Mouse (Mus musculus) CH12.LX (cell line): ENCODE measurements at regions not wholly inside any gene's neighbourhood (a gene's known extent, or its start where the extent isn't known, plus 50 kb on each side); places are given as distances from the start of the nearest gene placed in this dataset.

Source experiments
- DNase-seq: peaks from one replicate; pipeline ENCODE4 v3.0.0-alpha.2; 2013; ENCODE audit errors: extremely low read depth
- H3K27ac ChIP-seq: 2 replicates; pipeline ENCODE4 v1.5.1; 2012; ENCODE audit warnings: low read depth, mild to moderate bottlenecking, control low read depth, moderate library complexity; ENCODE audit not compliant: insufficient read depth
- H3K27me3 ChIP-seq: replicated peaks from 2 replicates; pipeline ENCODE3; 2012; ENCODE audit warnings: inconsistent platforms
- H3K36me3 ChIP-seq, 2 experiments: replicated peaks in 1 of 2; 2 replicates each; pipeline versions ENCODE3 to v1.6.1; 2012; ENCODE audit warnings: inconsistent platforms in 1 of 2, low read length in 1 of 2, mild to moderate bottlenecking in 1 of 2, mixed read lengths in 1 of 2, moderate library complexity in 1 of 2; ENCODE audit not compliant: control insufficient read depth in 1 of 2, insufficient read depth in 1 of 2
- H3K4me1 ChIP-seq, 2 experiments: 2 replicates each; pipeline ENCODE4 v1.6.1; 2012; ENCODE audit warnings: inconsistent platforms in 1 of 2, moderate library complexity in 1 of 2; ENCODE audit not compliant: insufficient read depth in 2 of 2, control insufficient read depth in 1 of 2
- H3K4me2 ChIP-seq: 2 replicates; pipeline ENCODE4 v1.6.1; 2012; ENCODE audit warnings: low read depth, mild to moderate bottlenecking, control low read depth; ENCODE audit not compliant: poor library complexity, insufficient read depth, severe bottlenecking
- H3K4me3 ChIP-seq, 3 experiments: fragments of 150-350 bp in 1 of 3; sonication (generic) in 1 of 3; replicated peaks in 1 of 3; 2 replicates each; pipeline versions ENCODE3 to v1.5.1; 2011 to 2012; ENCODE audit warnings: low read depth in 2 of 3, low read length in 2 of 3, mild to moderate bottlenecking in 2 of 3, moderate library complexity in 2 of 3, control low read depth in 1 of 3, improper control_type of control experiment in 1 of 3, inconsistent platforms in 1 of 3, mixed read lengths in 1 of 3; ENCODE audit not compliant: poor library complexity in 1 of 3
- H3K79me2 ChIP-seq: replicated peaks from 2 replicates; pipeline ENCODE4 v1.6.1; 2012; ENCODE audit warnings: mild to moderate bottlenecking, moderate library complexity; ENCODE audit not compliant: control insufficient read depth, poor library complexity, insufficient read depth, severe bottlenecking; ENCODE audit errors: extremely low read depth
- H3K9ac ChIP-seq: 2 replicates; pipeline ENCODE4 v1.6.1; 2012; ENCODE audit warnings: low read depth, mild to moderate bottlenecking, control low read depth, moderate library complexity; ENCODE audit not compliant: insufficient read depth
- H3K9me3 ChIP-seq: replicated peaks from 2 replicates; pipeline ENCODE3; 2012; ENCODE audit warnings: low read length, inconsistent platforms, mixed read lengths
- CHD1 ChIP-seq: IDR thresholded peaks from 2 replicates; pipeline ENCODE4 v1.6.1; 2012; ENCODE audit warnings: low read depth, low read length, improper control_type of control experiment, inconsistent platforms
- CTCF ChIP-seq, 2 experiments: IDR thresholded peaks in 1 of 2; conservative IDR thresholded peaks in 1 of 2; 2 replicates each; pipeline ENCODE4 v1.5.1; 2011 to 2012; ENCODE audit warnings: low read depth in 2 of 2, low read length in 2 of 2, improper control_type of control experiment in 1 of 2, inconsistent platforms in 1 of 2, mild to moderate bottlenecking in 1 of 2, moderate library complexity in 1 of 2
- E2F4 ChIP-seq: IDR thresholded peaks from 2 replicates; pipeline ENCODE4 v1.6.1; 2011; ENCODE audit warnings: low read depth, low read length, improper control_type of control experiment; ENCODE audit not compliant: insufficient replicate concordance
- ELF1 ChIP-seq: IDR thresholded peaks from 2 replicates; pipeline ENCODE4 v1.6.1; 2014; ENCODE audit warnings: low read depth, mild to moderate bottlenecking, inconsistent platforms, low read length, improper control_type of control experiment
- EP300 ChIP-seq: IDR thresholded peaks from 2 replicates; pipeline ENCODE4 v1.6.1; 2011; ENCODE audit warnings: low read length, improper control_type of control experiment
- ETS1 ChIP-seq: conservative IDR thresholded peaks from 2 replicates; pipeline ENCODE4 v1.6.1; 2012; ENCODE audit warnings: low read depth, mild to moderate bottlenecking, inconsistent platforms, low read length, improper control_type of control experiment, moderate library complexity
- HCFC1 ChIP-seq: IDR thresholded peaks from 2 replicates; pipeline ENCODE4 v1.6.1; 2012; ENCODE audit warnings: low read depth, mild to moderate bottlenecking, inconsistent platforms, low read length, improper control_type of control experiment
- IRF4 ChIP-seq: IDR thresholded peaks from 2 replicates; pipeline ENCODE4 v1.6.1; 2014; ENCODE audit warnings: low read depth, mild to moderate bottlenecking, inconsistent platforms, low read length, improper control_type of control experiment
- JUN ChIP-seq: IDR thresholded peaks from 2 replicates; pipeline ENCODE4 v1.6.1; 2011; ENCODE audit warnings: low read depth, mild to moderate bottlenecking, low read length, improper control_type of control experiment, moderate library complexity; ENCODE audit not compliant: insufficient read depth
- MAFK ChIP-seq: IDR thresholded peaks from 2 replicates; pipeline ENCODE4 v1.6.1; 2011; ENCODE audit warnings: low read length, improper control_type of control experiment; ENCODE audit not compliant: insufficient replicate concordance
- MAZ ChIP-seq: IDR thresholded peaks from 2 replicates; pipeline ENCODE4 v1.6.1; 2012; ENCODE audit warnings: low read depth, mild to moderate bottlenecking, inconsistent platforms, low read length, improper control_type of control experiment, moderate library complexity
- MEF2A ChIP-seq: IDR thresholded peaks from 2 replicates; pipeline ENCODE4 v1.6.1; 2014; ENCODE audit warnings: low read depth, mild to moderate bottlenecking, inconsistent platforms, low read length, improper control_type of control experiment, borderline replicate concordance
- NELFE ChIP-seq: IDR thresholded peaks from 2 replicates; pipeline ENCODE4 v1.6.1; 2011; ENCODE audit warnings: low read depth, low read length, improper control_type of control experiment
- PAX5 ChIP-seq: IDR thresholded peaks from 2 replicates; pipeline ENCODE4 v1.6.1; 2012; ENCODE audit warnings: low read length, inconsistent platforms, mixed read lengths
- POLR2AphosphoS2 ChIP-seq: IDR thresholded peaks from 2 replicates; pipeline ENCODE4 v1.6.1; 2011; ENCODE audit warnings: low read depth, low read length, improper control_type of control experiment
- RCOR1 ChIP-seq: conservative IDR thresholded peaks from 2 replicates; pipeline ENCODE4 v1.6.1; 2012; ENCODE audit warnings: low read depth, mild to moderate bottlenecking, inconsistent platforms, low read length, improper control_type of control experiment
- SMC3 ChIP-seq: IDR thresholded peaks from 2 replicates; pipeline ENCODE4 v1.6.1; 2011; ENCODE audit warnings: low read depth, low read length, improper control_type of control experiment
- TBP ChIP-seq: conservative IDR thresholded peaks from 2 replicates; pipeline ENCODE4 v1.6.1; 2011; ENCODE audit warnings: low read depth, low read length, improper control_type of control experiment
- TCF12 ChIP-seq: IDR thresholded peaks from 2 replicates; pipeline ENCODE4 v1.6.1; 2014; ENCODE audit warnings: low read depth, mild to moderate bottlenecking, inconsistent platforms, low read length, improper control_type of control experiment
- UBTF ChIP-seq: IDR thresholded peaks from 2 replicates; pipeline ENCODE4 v1.6.1; 2012; ENCODE audit warnings: low read depth, mild to moderate bottlenecking, inconsistent platforms, low read length, improper control_type of control experiment, moderate library complexity
- USF1 ChIP-seq: IDR thresholded peaks from 2 replicates; pipeline ENCODE4 v1.6.1; 2014; ENCODE audit warnings: low read depth, mild to moderate bottlenecking, inconsistent platforms, low read length, improper control_type of control experiment
- ZC3H11A ChIP-seq: IDR thresholded peaks from 2 replicates; pipeline ENCODE4 v1.6.1; 2012; ENCODE audit warnings: low read depth, mild to moderate bottlenecking, inconsistent platforms, low read length, improper control_type of control experiment
- ZKSCAN1 ChIP-seq: IDR thresholded peaks from 2 replicates; pipeline ENCODE4 v1.6.1; 2012; ENCODE audit warnings: low read depth, inconsistent platforms, low read length, improper control_type of control experiment, borderline replicate concordance
- ZNF384 ChIP-seq: IDR thresholded peaks from 2 replicates; pipeline ENCODE4 v1.6.1; 2012; ENCODE audit warnings: low read depth, low read length, improper control_type of control experiment, inconsistent platforms
- dilution Hi-C: fragments of 300-500 bp; cut with MboI; formaldehyde crosslinking; loops from 2 replicates; pipeline ENCODE4 v1.14.3; 2020; ENCODE audit warnings: low sequenced_read_pairs; ENCODE audit not compliant: extremely low pct_unique_long_range_greater_than_20kb, extremely low pct_ligation_motif_present
- in situ Hi-C: fragments of 300-500 bp; cut with MboI; formaldehyde crosslinking; loops from 3 replicates; pipeline ENCODE4 v1.14.3; 2019; ENCODE audit warnings: low sequenced_read_pairs, low pct_ligation_motif_present, low pct_unique_long_range_greater_than_20kb, mixed read lengths

- H3K4me3 ChIP-seq, result no peak overlapping the region
- H3K4me2 ChIP-seq, result no peak overlapping the region
- dilution Hi-C loops, result no loop called here
- DNase-seq, result no peak
- H3K4me1 ChIP-seq, result no peaks in the 10 kb centered on the region
- H3K79me2 ChIP-seq, result no peaks in the 10 kb centered on the region
- H3K27me3 ChIP-seq, result no peaks in the 10 kb centered on the region
- TF ChIP-seq ELF1 (no peak), E2F4 (no peak), RCOR1 (no peak), JUN (no peak), POLR2AphosphoS2 (no peak), SMC3 (no peak), MAZ (no peak), CHD1 (no peak), ETS1 (no peak)
- H3K9me3 ChIP-seq, result peaks cover 12% of the 10 kb centered on the region
- H3K36me3 ChIP-seq, result no peaks in the 10 kb centered on the region
- in situ Hi-C loops, result no loop called here
- no peak overlapping the region for H3K9ac ChIP-seq
- no peak overlapping the region for H3K27ac ChIP-seq
Observed at GRCm38 (mm10) chr9:91520521-91520920, 154.9 kb upstream of the Zic1 start.

DNA sequence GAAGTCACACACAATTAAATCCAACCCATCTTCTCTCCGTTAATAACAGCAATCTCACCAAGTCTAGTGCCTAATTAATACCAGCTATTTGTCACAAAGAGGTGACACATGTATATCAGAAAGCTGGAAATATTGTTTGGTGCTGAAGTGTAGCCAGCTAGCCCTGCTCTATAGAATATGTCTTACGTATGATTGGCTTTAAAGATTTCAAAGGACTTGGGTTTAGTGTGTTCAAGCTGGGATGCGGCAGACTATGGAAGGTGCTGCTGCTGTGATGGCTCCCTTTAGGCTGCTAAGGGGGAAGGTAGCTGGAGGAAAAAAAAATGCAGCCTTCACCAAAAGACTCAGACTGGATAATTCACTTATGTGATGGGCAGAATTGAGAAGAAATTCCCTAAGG, 144.1 kb upstream of the Zic1 start:
- Histone ChIP-seq H3K9ac (no peak overlapping the region), H3K4me3 (no peak overlapping the region), H3K79me2 (no peaks in the 10 kb centered on the region), H3K9me3 (peaks cover 5% of the 10 kb centered on the region), H3K27ac (no peak overlapping the region), H3K4me2 (no peak overlapping the region), H3K36me3 (no peaks in the 10 kb centered on the region), H3K4me1 (no peaks in the 10 kb centered on the region), H3K27me3 (no peaks in the 10 kb centered on the region)
- in situ Hi-C loops, result no loop called here
- dilution Hi-C loops, result no loop called here
- TF ChIP-seq ZKSCAN1 (no peak), ZC3H11A (no peak), NELFE (no peak)
- no peak for DNase-seq

DNA sequence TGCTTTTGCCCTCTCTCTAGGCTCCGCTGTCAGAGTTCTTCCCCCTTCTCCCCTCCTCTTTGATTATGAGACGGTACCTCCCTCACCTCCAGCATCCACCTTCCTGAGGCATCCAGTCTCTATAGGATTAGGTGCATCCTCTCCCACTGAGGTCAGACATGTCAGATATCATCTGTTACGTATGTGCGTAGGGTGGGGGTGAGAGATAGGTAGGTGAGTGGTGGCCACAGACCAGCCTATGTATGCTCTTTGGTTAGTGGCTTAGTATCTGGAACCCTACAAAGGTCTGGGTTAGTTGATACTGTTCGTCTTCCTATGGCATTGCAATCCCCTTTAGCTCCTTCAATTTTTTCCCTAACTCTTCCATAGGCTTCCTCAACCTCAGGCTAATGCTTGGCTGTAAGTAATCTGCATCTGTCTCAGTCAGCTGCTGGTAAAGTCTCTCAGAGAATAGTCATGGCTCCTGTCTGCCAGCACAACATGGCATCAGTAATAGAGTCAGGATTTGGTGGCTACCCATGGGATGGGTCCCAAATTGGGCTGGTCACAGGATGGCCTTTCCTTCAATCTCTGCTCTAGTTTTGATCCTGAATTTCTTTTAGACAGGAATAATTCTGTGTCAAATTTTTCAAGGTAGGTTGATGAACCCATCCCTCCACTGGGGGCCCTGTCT, 138.2 kb upstream of the Zic1 start:
- Histone ChIP-seq H3K27ac (no peak overlapping the region), H3K79me2 (no peaks in the 10 kb centered on the region), H3K27me3 (no peaks in the 10 kb centered on the region), H3K9me3 (peaks cover 7% of the 10 kb centered on the region), H3K4me2 (no peak overlapping the region), H3K4me3 (no peak overlapping the region), H3K36me3 (no peaks in the 10 kb centered on the region), H3K4me1 (no peaks in the 10 kb centered on the region), H3K9ac (no peak overlapping the region)
- TF ChIP-seq TBP (no peak), CHD1 (no peak), UBTF (no peak), MAFK (no peak), HCFC1 (no peak), PAX5 (no peak), TCF12 (no peak), IRF4 (no peak), USF1 (no peak), EP300 (no peak), CTCF (conservative IDR thresholded peaks at IDR 0.05 in 1 of 2, IDR thresholded peaks at IDR 0.05 in 1 of 2; ENCODE audit: low read depth in 2 of 2, low read length in 2 of 2) (no peak), SMC3 (no peak), MEF2A (no peak), ELF1 (no peak), ZNF384 (no peak)
- dilution Hi-C loops (no loop called here), in situ Hi-C loops (no loop called here)
- DNase-seq, result no peak
